Mouse (Mus musculus) midbrain, embryonic 11.5 days (tissue): ENCODE results near the gene Tbc1d14. TPM values are rescaled to one million over a fixed set of nuclear protein-coding genes. Genes with fewer than 3 reads are reported as not detected.

ENCODE experiments used
- ATAC-seq: fragments of 200-750 bp; cut with Nextera tagmentation; 2 replicates; pipeline ENCODE4 v1.8.0; 2017; ENCODE audit warnings: moderate TSS enrichment, moderate library complexity; ENCODE audit not compliant: low FRiP score
- DNase-seq: peaks from one replicate; pipeline ENCODE4 v3.0.0; 2015; ENCODE audit warnings: low spot score; ENCODE audit errors: missing footprints
- H3K27ac ChIP-seq: fragments of 300-500 bp; sonication (generic); 2 replicates; pipeline ENCODE4 v1.5.1; 2014; ENCODE audit warnings: low read depth, low read length
- H3K27me3 ChIP-seq: fragments of 300-500 bp; sonication (generic); 2 replicates; pipeline ENCODE4 v1.6.1; 2014; ENCODE audit warnings: mild to moderate bottlenecking, low read length, moderate library complexity, mixed read lengths; ENCODE audit not compliant: control insufficient read depth, insufficient read depth
- H3K36me3 ChIP-seq: fragments of 300-500 bp; sonication (generic); 2 replicates; pipeline ENCODE4 v1.6.1; 2014; ENCODE audit warnings: mild to moderate bottlenecking, low read length, moderate library complexity, mixed read lengths; ENCODE audit not compliant: control insufficient read depth, insufficient read depth
- H3K4me1 ChIP-seq: fragments of 300-500 bp; sonication (generic); 2 replicates; pipeline ENCODE4 v1.6.1; 2014; ENCODE audit warnings: low read length; ENCODE audit not compliant: control insufficient read depth, insufficient read depth
- H3K4me2 ChIP-seq: fragments of 300-500 bp; sonication (generic); 2 replicates; pipeline ENCODE4 v1.6.1; 2014; ENCODE audit warnings: mild to moderate bottlenecking, moderate library complexity
- H3K4me3 ChIP-seq: fragments of 300-500 bp; sonication (generic); 2 replicates; pipeline ENCODE4 v1.5.1; 2014; ENCODE audit warnings: low read depth, low read length
- H3K9ac ChIP-seq: fragments of 300-500 bp; sonication (generic); 2 replicates; pipeline ENCODE4 v1.6.1; 2014; ENCODE audit warnings: low read length
- H3K9me3 ChIP-seq: fragments of 300-500 bp; sonication (generic); 2 replicates; pipeline ENCODE4 v1.6.1; 2016; ENCODE audit warnings: low read length; ENCODE audit not compliant: control insufficient read depth
- WGBS: fragments of 180-500 bp; shearing (Covaris S2); extraction: QIAGEN DNeasy Blood & Tissue Kit; methylation state at CpG from one replicate; pipeline ENCODE4 v1.1.7; 2014; 5-methylcytosine and 5-hydroxymethylcytosine counted together
- polyA plus RNA-seq: library from polyadenylated mRNA; unstranded; fragments of >200 nt; fragmentation: Nextera tagmentation; extraction: Ambion mirVana; gene quantifications from 2 replicates; pipeline ENCODE4 v1.2.1, GENCODE M21; 2014

Gene Tbc1d14
- polyA plus RNA-seq, 1 experiment from 2014 or later, result 41.2 TPM

- Histone ChIP-seq H3K4me3 (no peak overlapping the region), H3K4me1 (peaks cover 3% of the 10 kb centered on the region; the same call in 1 of the 2 replicates), H3K9me3 (no peaks in the 10 kb centered on the region), H3K27me3 (no peaks in the 10 kb centered on the region), H3K27ac (no peak overlapping the region), H3K36me3 (no peaks in the 10 kb centered on the region), H3K9ac (no peak overlapping the region), H3K4me2 (no peak overlapping the region)
- ATAC-seq (no peak), DNase-seq (no peak)
- WGBS, result 83% methylated on average over 6 of the region's 6 CpGs
These were observed 57.5 kb downstream of the Tbc1d14 start for GRCm38 (mm10) chr5:36535438-36536176.

- peaks cover 9% of the 10 kb centered on the region for H3K4me1 ChIP-seq
- H3K4me3 ChIP-seq, result no peak overlapping the region
- no peak overlapping the region for H3K4me2 ChIP-seq
- H3K9me3 ChIP-seq, result no peaks in the 10 kb centered on the region
- no peak overlapping the region for H3K27ac ChIP-seq
- no peak for ATAC-seq
- H3K9ac ChIP-seq, result no peak overlapping the region
- DNase-seq, result no peak
- no peaks in the 10 kb centered on the region for H3K36me3 ChIP-seq
- WGBS, result 89% methylated on average over 6 of the region's 6 CpGs
- no peaks in the 10 kb centered on the region for H3K27me3 ChIP-seq
These were observed 58.5 kb downstream of the Tbc1d14 start for GRCm38 (mm10) chr5:36534455-36535030.

GRCm38 (mm10) chr5:36530129-36530751 lies 62.8 kb downstream of the Tbc1d14 start:
- Histone ChIP-seq H3K4me1 (peaks cover 17% of the 10 kb centered on the region), H3K9me3 (no peaks in the 10 kb centered on the region), H3K4me3 (peak overlapping the region; percentile 79), H3K4me2 (peak overlapping the region; percentile 85), H3K36me3 (no peaks in the 10 kb centered on the region), H3K9ac (peak overlapping the region; percentile 93), H3K27me3 (no peaks in the 10 kb centered on the region), H3K27ac (peak overlapping the region; percentile 20; the same call in 1 of the 2 replicates)
- peak; percentile 98 for DNase-seq
- under 1% methylated on average over 28 of the region's 28 CpGs for WGBS
- ATAC-seq, result peak; percentile 98

DNA sequence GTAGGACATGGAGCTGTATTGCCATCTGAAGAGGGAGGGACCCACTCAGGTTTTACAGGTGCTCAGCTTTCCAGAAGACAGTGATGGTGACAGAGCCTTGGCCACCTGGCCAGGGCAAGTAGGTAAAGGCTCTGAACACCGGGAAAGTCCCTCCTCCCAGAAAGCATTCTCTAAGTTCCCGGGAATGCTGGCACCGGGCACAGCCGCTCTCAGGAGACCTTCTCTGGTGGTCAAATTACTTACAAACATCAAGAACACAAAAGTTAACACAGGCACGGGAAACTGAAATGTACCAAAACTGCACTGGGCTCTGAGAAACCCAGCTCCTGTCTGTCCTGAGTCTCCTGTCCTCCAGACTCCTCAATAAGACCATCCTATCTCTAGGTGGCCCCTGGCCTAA lies 63.4 kb downstream of the Tbc1d14 start:
- peak overlapping the region; percentile 20; the same call in 1 of the 2 replicates for H3K27ac ChIP-seq
- 13% methylated on average over 5 of the region's 5 CpGs for WGBS
- H3K4me3 ChIP-seq, result peak overlapping the region; percentile 79
- no peaks in the 10 kb centered on the region for H3K9me3 ChIP-seq
- no peak for DNase-seq
- no peaks in the 10 kb centered on the region for H3K36me3 ChIP-seq
- ATAC-seq, result no peak; the same call in 1 of the 2 replicates
- H3K9ac ChIP-seq, result peak overlapping the region; percentile 93
- no peaks in the 10 kb centered on the region for H3K27me3 ChIP-seq
- H3K4me1 ChIP-seq, result peaks cover 17% of the 10 kb centered on the region
- peak overlapping the region; percentile 85 for H3K4me2 ChIP-seq

DNA sequence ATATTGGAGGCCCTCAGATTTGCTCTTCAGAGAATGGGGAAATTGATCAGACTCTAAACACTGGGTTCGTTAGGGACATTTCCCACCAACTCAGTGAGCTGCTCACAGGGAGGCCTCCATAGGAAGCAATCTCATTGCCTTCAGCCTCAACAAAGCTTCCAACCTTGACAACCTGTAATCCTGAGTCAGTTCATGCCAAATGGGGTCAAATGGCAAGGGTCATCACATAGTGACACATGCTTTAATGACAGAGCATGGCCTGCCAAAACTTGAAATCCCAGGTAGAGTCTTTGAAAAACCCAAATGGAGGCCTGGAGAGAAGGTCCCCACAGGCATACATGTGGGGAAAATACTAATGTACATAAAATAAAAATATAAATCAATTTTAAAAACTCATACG lies 66.2 kb downstream of the Tbc1d14 start:
- H3K9me3 ChIP-seq, result no peaks in the 10 kb centered on the region
- ATAC-seq (no peak), DNase-seq (no peak)
- WGBS, result 87% methylated on average over 2 of the region's 2 CpGs
- H3K9ac ChIP-seq, result no peak overlapping the region
- H3K36me3 ChIP-seq, result no peaks in the 10 kb centered on the region
- no peak overlapping the region for H3K4me3 ChIP-seq
- H3K4me1 ChIP-seq, result peaks cover 17% of the 10 kb centered on the region
- H3K27me3 ChIP-seq, result no peaks in the 10 kb centered on the region
- H3K27ac ChIP-seq, result no peak overlapping the region
- H3K4me2 ChIP-seq, result no peak overlapping the region

DNA sequence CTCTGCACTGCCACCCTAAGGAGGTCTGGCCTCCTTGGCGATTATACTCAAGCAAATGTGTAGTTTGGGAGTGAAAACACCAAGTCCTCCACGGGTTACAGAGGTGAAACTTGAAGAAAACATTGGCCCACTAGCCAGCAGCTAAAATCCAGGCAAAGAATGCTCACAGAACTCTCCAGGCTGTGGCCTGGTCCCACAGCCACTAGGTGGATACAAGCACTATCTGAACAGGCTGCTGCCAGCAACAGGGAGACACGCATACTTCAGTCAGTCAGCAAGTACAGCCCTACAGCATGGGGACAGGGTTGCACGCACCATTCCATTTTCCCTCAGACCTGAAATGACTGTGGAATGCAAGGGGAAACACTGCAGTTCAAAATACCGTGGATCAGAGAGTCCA lies 66.8 kb downstream of the Tbc1d14 start:
- no peak overlapping the region for H3K4me3 ChIP-seq
- ATAC-seq (no peak), DNase-seq (no peak)
- no peak overlapping the region for H3K27ac ChIP-seq
- 87% methylated on average over 5 of the region's 5 CpGs for WGBS
- no peak overlapping the region for H3K4me2 ChIP-seq
- no peaks in the 10 kb centered on the region for H3K9me3 ChIP-seq
- no peak overlapping the region for H3K9ac ChIP-seq
- H3K4me1 ChIP-seq, result peaks cover 17% of the 10 kb centered on the region
- no peaks in the 10 kb centered on the region for H3K27me3 ChIP-seq
- H3K36me3 ChIP-seq, result no peaks in the 10 kb centered on the region

GRCm38 (mm10) chr5:36525216-36525615 lies 67.9 kb downstream of the Tbc1d14 start:
- 82% methylated on average over 2 of the region's 2 CpGs for WGBS
- Histone ChIP-seq H3K9me3 (no peaks in the 10 kb centered on the region), H3K4me1 (peaks cover 13% of the 10 kb centered on the region), H3K4me3 (no peak overlapping the region), H3K4me2 (no peak overlapping the region), H3K27ac (no peak overlapping the region), H3K27me3 (no peaks in the 10 kb centered on the region), H3K9ac (no peak overlapping the region), H3K36me3 (peaks cover 4% of the 10 kb centered on the region; the same call in 1 of the 2 replicates)
- DNase-seq (no peak), ATAC-seq (no peak)

GRCm38 (mm10) chr5:36523219-36523703 lies 69.8 kb downstream of the Tbc1d14 start:
- Histone ChIP-seq H3K9me3 (no peaks in the 10 kb centered on the region), H3K4me3 (no peak overlapping the region), H3K27ac (no peak overlapping the region), H3K27me3 (no peaks in the 10 kb centered on the region), H3K4me2 (no peak overlapping the region), H3K4me1 (no peaks in the 10 kb centered on the region), H3K36me3 (peaks cover 7% of the 10 kb centered on the region; the same call in 1 of the 2 replicates), H3K9ac (no peak overlapping the region)
- DNase-seq, result no peak
- WGBS, result 83% methylated on average over 5 of the region's 5 CpGs
- no peak for ATAC-seq

DNA sequence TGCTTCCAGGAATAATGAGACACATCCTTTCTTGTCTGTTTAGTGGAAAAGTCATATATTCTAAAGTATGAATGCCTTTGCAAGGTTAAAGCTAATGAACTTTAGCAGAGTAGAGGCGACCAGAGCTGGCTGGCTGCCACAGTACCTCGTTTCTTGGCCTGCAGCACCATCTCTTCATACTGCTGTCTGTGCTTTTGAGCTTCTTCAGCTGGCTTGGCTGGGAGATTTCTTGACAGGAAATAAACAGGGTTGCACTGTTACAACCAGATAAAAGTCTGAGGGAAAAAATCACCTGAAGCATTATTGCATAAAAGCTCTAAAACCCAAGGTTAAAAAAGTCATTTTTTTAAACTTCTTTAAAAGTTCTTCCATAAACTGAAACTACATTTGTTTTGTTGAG lies 70.3 kb downstream of the Tbc1d14 start:
- Histone ChIP-seq H3K27me3 (no peaks in the 10 kb centered on the region), H3K4me2 (no peak overlapping the region), H3K9me3 (no peaks in the 10 kb centered on the region), H3K4me3 (no peak overlapping the region), H3K36me3 (peaks cover 7% of the 10 kb centered on the region; the same call in 1 of the 2 replicates), H3K4me1 (no peaks in the 10 kb centered on the region), H3K27ac (no peak overlapping the region), H3K9ac (no peak overlapping the region)
- DNase-seq (no peak), ATAC-seq (no peak)
- 87% methylated on average over 2 of the region's 2 CpGs for WGBS
